Mouse (Mus musculus): ENCODE results near the gene Phtf1. TPM values are rescaled to one million over a fixed set of nuclear protein-coding genes. Genes with fewer than 3 reads are reported as not detected.

Phtf1 gene
- total RNA-seq, 4 experiments from 2014 or later: 17.9 to 26.8 (median 22.1) TPM

DNA sequence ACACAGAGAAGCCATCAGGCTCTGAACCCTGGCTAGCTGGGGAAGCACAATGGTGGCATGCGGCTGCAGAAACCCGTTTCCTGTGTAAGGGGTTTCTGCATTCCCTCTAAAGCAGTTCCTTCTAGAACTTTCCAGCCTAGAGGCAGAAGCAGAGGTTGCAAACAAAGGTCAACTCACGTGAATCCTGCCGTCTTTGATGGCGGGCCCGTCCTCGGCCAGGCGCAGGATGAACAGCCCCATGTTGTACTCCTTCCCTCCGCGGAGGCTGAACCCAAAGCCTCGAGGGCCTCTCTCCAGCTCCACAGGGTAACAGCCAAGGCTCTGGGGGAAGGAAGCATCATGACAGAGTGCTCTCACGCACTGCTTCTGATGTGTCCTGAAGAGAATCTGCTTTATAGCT, 52.2 kb downstream of the Phtf1 start:
- DNase-seq: no peak

DNA sequence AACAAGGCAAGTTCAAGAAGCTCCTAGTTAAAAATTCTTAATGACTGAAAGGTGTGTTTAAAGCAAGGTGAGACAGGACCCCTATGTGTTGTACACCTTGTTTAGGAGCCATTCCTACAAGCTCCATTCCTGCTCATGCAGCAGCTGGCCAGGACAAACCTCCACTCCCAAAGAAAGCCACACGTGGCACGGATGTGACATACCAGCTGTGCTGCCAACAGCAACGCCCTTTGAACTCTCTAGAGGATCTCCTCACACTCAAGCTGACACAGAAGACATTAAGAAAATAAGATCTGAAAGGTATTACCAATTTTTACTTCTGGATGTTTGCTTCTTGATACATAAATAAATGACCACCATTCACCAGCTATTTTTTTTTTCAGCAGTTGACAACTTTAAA, 59.0 kb downstream of the Phtf1 start:
- no peak for DNase-seq

DNA sequence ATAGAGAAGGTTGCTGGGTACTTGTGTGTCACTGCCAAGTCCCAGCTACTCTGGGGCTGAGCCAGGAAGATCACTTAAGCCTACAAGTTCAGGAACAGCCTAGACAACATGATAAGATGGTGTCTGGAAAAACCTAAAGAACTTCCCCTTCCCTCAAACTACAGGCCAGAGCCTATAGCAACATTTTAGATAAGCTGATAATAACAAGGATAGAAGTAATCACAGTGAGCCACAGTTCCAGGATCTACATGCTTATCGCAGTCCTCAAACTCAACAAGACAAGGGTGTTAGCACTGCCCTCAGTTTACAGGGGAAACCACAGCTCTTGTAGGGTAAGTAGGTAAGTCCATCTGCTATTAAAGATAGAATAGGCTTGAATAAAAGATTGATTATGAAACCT, 64.2 kb downstream of the Phtf1 start:
- DNase-seq: no peak

GRCm38 (mm10) chr3:104032747-104033146, 64.8 kb downstream of the Phtf1 start:
- DNase-seq: no peak

DNA sequence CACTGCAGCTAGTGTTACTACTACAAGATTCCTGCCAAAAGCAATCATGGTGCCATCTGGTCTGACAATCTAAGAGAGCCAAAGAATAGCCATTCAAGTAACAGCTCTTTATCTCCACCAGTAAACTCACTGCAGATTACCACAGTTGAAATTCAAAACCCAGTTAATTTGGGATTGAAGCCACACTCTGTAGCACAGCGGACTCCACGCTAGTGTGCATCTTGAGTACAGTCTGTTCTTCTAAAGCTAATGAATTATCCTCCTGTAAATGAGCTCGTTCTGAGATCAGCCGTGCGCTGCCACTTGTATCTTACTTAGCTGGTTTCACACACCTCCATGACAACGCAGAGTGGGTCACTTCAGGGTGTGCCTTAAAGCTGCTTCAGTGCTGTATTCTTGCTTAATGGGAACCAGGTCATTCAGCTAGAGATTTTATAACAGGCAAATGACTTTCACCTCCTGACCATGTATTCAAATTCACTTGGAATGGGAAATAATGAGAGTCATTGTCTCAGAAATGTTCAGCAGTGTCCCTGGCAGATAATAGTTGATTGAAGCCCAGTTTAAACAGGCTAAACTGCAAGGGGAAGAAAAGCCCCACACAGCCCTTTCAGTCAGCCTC, 91.2 kb downstream of the Phtf1 start:
- DNase-seq: no peak

- DNase-seq: no peak
These were observed 101.5 kb downstream of the Phtf1 start for GRCm38 (mm10) chr3:104069395-104069794.

Other genes starting within 250 kb of the Phtf1 start
- gene Olfml3, start 230.1 kb upstream of the Phtf1 start, total RNA-seq (2022): 10 to 100 TPM; 14.4 to 25.6 (median 20.0) TPM
- gene Gm10964, start 228.7 kb upstream of the Phtf1 start, total RNA-seq (2022): not detected
- 100 to 1,000 TPM; 103 to 160 (median 130) TPM for gene Hipk1, start 176.5 kb upstream of the Phtf1 start, total RNA-seq (2022)
- gene Dclre1b, start 158.7 kb upstream of the Phtf1 start, total RNA-seq (2022): 10 to 100 TPM; 11.2 to 14.7 (median 14.1) TPM
- gene Ap4b1, start 158.6 kb upstream of the Phtf1 start, total RNA-seq (2022): 10 to 100 TPM; 18.0 to 21.1 (median 20.2) TPM
- gene Gm43064, start 158.5 kb upstream of the Phtf1 start, total RNA-seq (2022): not detected
- under 1 TPM in 3 of 4 experiments, not detected in 1; 0.24 to 0.49 (median 0.38) TPM for gene Bcl2l15, start 135.5 kb upstream of the Phtf1 start, total RNA-seq (2022)
- gene Ptpn22, start 108.3 kb upstream of the Phtf1 start, total RNA-seq (2022): 1 to 10 TPM; 1.6 to 2.7 (median 2.3) TPM
- 10 to 100 TPM; 18.8 to 23.4 (median 21.5) TPM for gene Rsbn1, start 54.0 kb upstream of the Phtf1 start, total RNA-seq (2022)

All from adrenal gland, adult 8-10 months (tissue).